Mouse (Mus musculus) forebrain, postnatal 0 days (tissue): ENCODE data around the gene Mdm2. TPM values are rescaled to one million over a fixed set of nuclear protein-coding genes. Genes with fewer than 3 reads are reported as not detected.
A peak's percentile ranks its signal among the peaks of the same experiment; 100 is the strongest.

ENCODE experiments used
- ATAC-seq: fragments of 200-750 bp; cut with Nextera tagmentation; 2 replicates; pipeline ENCODE4 v1.8.0; 2017; ENCODE audit warnings: mild to moderate bottlenecking, moderate library complexity
- DNase-seq: peaks from one replicate; pipeline ENCODE4 v3.0.0-alpha.2; 2015
- H3K27ac ChIP-seq: fragments of 300-500 bp; sonication (generic); 2 replicates; pipeline ENCODE4 v1.5.1; 2014; ENCODE audit warnings: low read depth, mild to moderate bottlenecking, antibody characterized with exemption, low read length, moderate library complexity, mixed read lengths
- H3K27me3 ChIP-seq: fragments of 300-500 bp; sonication (generic); 2 replicates; pipeline ENCODE4 v1.6.1; 2014; ENCODE audit warnings: mild to moderate bottlenecking, low read length, mixed read lengths; ENCODE audit not compliant: insufficient read depth
- H3K36me3 ChIP-seq: fragments of 300-500 bp; sonication (generic); 2 replicates; pipeline ENCODE4 v1.6.1; 2014; ENCODE audit warnings: mild to moderate bottlenecking, moderate library complexity; ENCODE audit not compliant: insufficient read depth
- H3K4me1 ChIP-seq: fragments of 300-500 bp; sonication (generic); 2 replicates; pipeline ENCODE4 v1.6.1; 2014; ENCODE audit warnings: antibody characterized with exemption; ENCODE audit not compliant: insufficient read depth
- H3K4me2 ChIP-seq: fragments of 300-500 bp; sonication (generic); 2 replicates; pipeline ENCODE4 v1.6.1; 2014; ENCODE audit warnings: low read depth, mild to moderate bottlenecking, moderate library complexity
- H3K4me3 ChIP-seq: fragments of 300-500 bp; sonication (generic); 2 replicates; pipeline ENCODE4 v1.5.1; 2014; ENCODE audit warnings: low read depth, low read length, mixed read lengths
- H3K9ac ChIP-seq: fragments of 300-500 bp; sonication (generic); 2 replicates; pipeline ENCODE4 v1.6.1; 2014; ENCODE audit warnings: mild to moderate bottlenecking
- H3K9me3 ChIP-seq: fragments of 300-500 bp; sonication (generic); 2 replicates; pipeline ENCODE4 v1.6.1; 2016; ENCODE audit warnings: low read length
- CTCF ChIP-seq: sonication (generic); IDR thresholded peaks from 2 replicates; pipeline ENCODE4 v1.5.1; 2016; ENCODE audit warnings: antibody characterized with exemption, control low read depth, low read depth
- WGBS: fragments of 180-500 bp; shearing (Covaris S2); extraction: QIAGEN DNeasy Blood & Tissue Kit; methylation state at CpG from one replicate; pipeline ENCODE4 v1.1.7; 2014; 5-methylcytosine and 5-hydroxymethylcytosine counted together
- polyA plus RNA-seq: library from polyadenylated mRNA; unstranded; fragments of >200 nt; fragmentation: Nextera tagmentation; extraction: Ambion mirVana; gene quantifications from 2 replicates; pipeline ENCODE4 v1.2.1, GENCODE M21; 2015
- total RNA-seq: library from RNA; depleted of rRNA; stranded (reverse); fragments of >200 nt; gene quantifications from 2 replicates; pipeline ENCODE4 v1.2.3, GENCODE M21; 2014

Gene Mdm2
- total and polyA plus RNA-seq, 2 experiments from 2014 or later: 30.2 to 77.3 TPM

GRCm38 (mm10) chr10:117688204-117689151 lies 22.1 kb downstream of the Mdm2 start:
- Histone ChIP-seq H3K4me2 (no peak overlapping the region), H3K27ac (no peak overlapping the region), H3K4me1 (no peaks in the 10 kb centered on the region), H3K9me3 (no peaks in the 10 kb centered on the region), H3K9ac (no peak overlapping the region), H3K4me3 (no peak overlapping the region), H3K27me3 (no peaks in the 10 kb centered on the region), H3K36me3 (peaks cover 39% of the 10 kb centered on the region)
- WGBS: 85% methylated on average over 13 of the region's 13 CpGs
- DNase-seq: no peak
- TF ChIP-seq CTCF: peak; percentile 45
- ATAC-seq: peak; percentile 76

GRCm38 (mm10) chr10:117687577-117687976 lies 23.0 kb downstream of the Mdm2 start:
- ATAC-seq (no peak), DNase-seq (no peak)
- no peak overlapping the region for H3K4me2 ChIP-seq
- no peaks in the 10 kb centered on the region for H3K4me1 ChIP-seq
- H3K9ac ChIP-seq: no peak overlapping the region
- no peak overlapping the region for H3K4me3 ChIP-seq
- H3K27ac ChIP-seq: no peak overlapping the region
- TF ChIP-seq CTCF: no peak
- no peaks in the 10 kb centered on the region for H3K27me3 ChIP-seq
- H3K36me3 ChIP-seq: peaks cover 34% of the 10 kb centered on the region
- 90% methylated on average over 7 of the region's 7 CpGs for WGBS
- no peaks in the 10 kb centered on the region for H3K9me3 ChIP-seq

GRCm38 (mm10) chr10:117687018-117687417 lies 23.5 kb downstream of the Mdm2 start:
- no peak for ATAC-seq
- 86% methylated on average over 3 of the region's 3 CpGs for WGBS

GRCm38 (mm10) chr10:117685849-117686591 lies 24.5 kb downstream of the Mdm2 start:
- Histone ChIP-seq H3K27ac (no peak overlapping the region), H3K9ac (no peak overlapping the region), H3K9me3 (no peaks in the 10 kb centered on the region), H3K4me1 (no peaks in the 10 kb centered on the region), H3K27me3 (no peaks in the 10 kb centered on the region), H3K36me3 (peaks cover 21% of the 10 kb centered on the region), H3K4me2 (no peak overlapping the region), H3K4me3 (no peak overlapping the region)
- ATAC-seq: no peak
- 92% methylated on average over 13 of the region's 13 CpGs for WGBS
- no peak for DNase-seq
- no peak for TF ChIP-seq CTCF

More at GRCm38 (mm10) chr10:117687018-117687417, 23.5 kb downstream of the Mdm2 start:
- Histone ChIP-seq H3K4me3 (no peak overlapping the region), H3K9me3 (no peaks in the 10 kb centered on the region), H3K4me2 (no peak overlapping the region), H3K27ac (no peak overlapping the region), H3K4me1 (no peaks in the 10 kb centered on the region), H3K27me3 (no peaks in the 10 kb centered on the region), H3K9ac (no peak overlapping the region), H3K36me3 (peaks cover 29% of the 10 kb centered on the region)
- DNase-seq: no peak
- no peak for TF ChIP-seq CTCF

GRCm38 (mm10) chr10:117685171-117685848 lies 25.2 kb downstream of the Mdm2 start:
- WGBS: 93% methylated on average over 15 of the region's 15 CpGs
- no peaks in the 10 kb centered on the region for H3K27me3 ChIP-seq
- no peaks in the 10 kb centered on the region for H3K4me1 ChIP-seq
- ATAC-seq (no peak), DNase-seq (no peak)
- no peaks in the 10 kb centered on the region for H3K9me3 ChIP-seq
- no peak overlapping the region for H3K27ac ChIP-seq
- no peak for TF ChIP-seq CTCF
- H3K9ac ChIP-seq: no peak overlapping the region
- H3K36me3 ChIP-seq: peaks cover 15% of the 10 kb centered on the region
- no peak overlapping the region for H3K4me2 ChIP-seq
- no peak overlapping the region for H3K4me3 ChIP-seq

GRCm38 (mm10) chr10:117684298-117685170 lies 26.0 kb downstream of the Mdm2 start:
- H3K9ac ChIP-seq: no peak overlapping the region
- H3K4me3 ChIP-seq: no peak overlapping the region
- 88% methylated on average over 19 of the region's 19 CpGs for WGBS
- H3K36me3 ChIP-seq: peaks cover 11% of the 10 kb centered on the region
- H3K27me3 ChIP-seq: no peaks in the 10 kb centered on the region
- no peak overlapping the region for H3K27ac ChIP-seq
- no peaks in the 10 kb centered on the region for H3K9me3 ChIP-seq
- no peak overlapping the region for H3K4me2 ChIP-seq
- ATAC-seq (no peak), DNase-seq (no peak)
- no peaks in the 10 kb centered on the region for H3K4me1 ChIP-seq
- TF ChIP-seq CTCF: no peak
